ENCODE assay signal across 15 mouse cellular contexts in the genomic region with DNA sequence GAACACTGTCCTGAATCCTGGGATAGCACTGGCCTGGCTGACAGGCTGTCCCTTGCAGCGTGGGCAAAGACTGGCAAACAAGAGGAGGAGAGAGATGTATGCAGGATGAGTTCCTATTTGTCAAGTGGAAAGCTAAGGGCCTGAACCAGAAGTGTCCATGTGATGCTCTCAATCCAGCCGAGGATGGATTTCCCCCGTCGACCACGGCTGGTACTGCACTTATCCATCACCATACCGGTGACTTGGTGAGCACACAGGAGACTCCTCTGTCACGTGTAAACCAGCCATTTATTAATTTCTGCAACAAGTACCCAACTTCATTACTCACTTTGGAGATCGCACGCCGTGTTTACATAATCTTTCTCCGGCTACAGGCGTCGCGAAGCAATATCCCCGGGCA.
DNase-seq lines count a peak whose midpoint lies in the region; ATAC-seq and TF ChIP-seq lines count a peak whose summit lies in the region.
"Had no signal": no experiment of that assay in that cellular context is flagged by ENCODE, and none has a peak within 500 bp of the region (broad histone marks: within the 10 kb centered on the region; RNA-seq: fewer than 3 reads in every experiment).

No protein-coding gene starts in this region.

- no peak for TF ChIP-seq POLR2A in heart, adult 2 months (IDR thresholded peaks at IDR 0.05; ENCODE audit: insufficient read depth, low read depth, low read length)

- no peak for TF ChIP-seq EP300 in heart, adult 2 months (IDR thresholded peaks at IDR 0.05; ENCODE audit: insufficient read depth, low read depth, low read length)
- TF ChIP-seq EP300 in lung, postnatal 0 days (IDR thresholded peaks at IDR 0.05) = no peak

- intact Hi-C loops in heart, adult 2 months (cut with DNase I) = no loop called here

- no peaks in the 10 kb centered on the region for H3K79me2 ChIP-seq in heart, adult 2 months (replicated peaks; ENCODE audit: control insufficient read depth, insufficient read depth, low read length)

- H3K36me3 ChIP-seq in heart, adult 2 months (ENCODE audit: control insufficient read depth, insufficient read depth, low read length) = no peaks in the 10 kb centered on the region
- no peaks in the 10 kb centered on the region for H3K36me3 ChIP-seq in lung, postnatal 0 days (ENCODE audit: insufficient read depth, low read length)
- no peaks in the 10 kb centered on the region for H3K36me3 ChIP-seq in hindbrain, postnatal 0 days (ENCODE audit: insufficient read depth, low read length)

- no peaks in the 10 kb centered on the region for H3K9me3 ChIP-seq in lung, postnatal 0 days (ENCODE audit: low read length)
- H3K9me3 ChIP-seq in hindbrain, postnatal 0 days (ENCODE audit: low read length) = no peaks in the 10 kb centered on the region

- no peak for ATAC-seq in lung, postnatal 0 days
- ATAC-seq in hindbrain, postnatal 0 days = peak; percentile 69
- ATAC-seq in megakaryocyte progenitor cell, adult 5-6 weeks (replicated peaks; ENCODE audit: poor library complexity) = no peak

- 74% methylated on average over 15 of the region's 15 CpGs for WGBS in heart, adult 2 months
- WGBS in lung, postnatal 0 days = 51% methylated on average over 15 of the region's 15 CpGs
- WGBS in hindbrain, postnatal 0 days = 57% methylated on average over 15 of the region's 15 CpGs

- H3K27me3 ChIP-seq in heart, adult 2 months (ENCODE audit: control insufficient read depth, insufficient read depth, low read length) = no peaks in the 10 kb centered on the region
- no peaks in the 10 kb centered on the region for H3K27me3 ChIP-seq in lung, postnatal 0 days (replicated peaks; ENCODE audit: insufficient read depth, low read length)
- H3K27me3 ChIP-seq in hindbrain, postnatal 0 days (ENCODE audit: insufficient read depth, low read length) = no peaks in the 10 kb centered on the region

- no peak overlapping the region for H3K4me2 ChIP-seq in lung, postnatal 0 days (replicated peaks; ENCODE audit: low read depth, low read length)
- no peak overlapping the region for H3K4me2 ChIP-seq in hindbrain, postnatal 0 days (ENCODE audit: low read depth, low read length)

- no peaks in the 10 kb centered on the region for H3K4me1 ChIP-seq in heart, adult 2 months (ENCODE audit: control insufficient read depth, insufficient read depth, low read length)
- no peaks in the 10 kb centered on the region for H3K4me1 ChIP-seq in lung, postnatal 0 days (ENCODE audit: insufficient read depth, low read depth, low read length)
- no peaks in the 10 kb centered on the region for H3K4me1 ChIP-seq in hindbrain, postnatal 0 days (ENCODE audit: insufficient read depth, low read length)

- H3K4me3 ChIP-seq in heart, adult 2 months = no peak overlapping the region
- H3K4me3 ChIP-seq in lung, postnatal 0 days (ENCODE audit: low read depth, low read length) = no peak overlapping the region
- H3K4me3 ChIP-seq in hindbrain, postnatal 0 days (ENCODE audit: low read length) = no peak overlapping the region
- H3K4me3 ChIP-seq: erythroblast, embryonic 14.5 days had no signal

- peak; percentile 86 for DNase-seq in heart, adult 11 months
- DNase-seq in heart, adult 2 months = no peak
- DNase-seq in lung, postnatal 0 days (ENCODE audit: low spot score) = no peak
- DNase-seq in lung, adult 18-20 months = no peak
- peak; percentile 45 for DNase-seq in R1 (ENCODE audit: low read depth, low spot score)
- DNase-seq in hindbrain, postnatal 0 days (ENCODE audit: low spot score) = peak; percentile 27
- DNase-seq in adrenal gland, postnatal 25 days = no peak
- DNase-seq: cerebellum, adult 18-20 months; heart, adult 18-20 months; heart, postnatal 14 days; kidney, adult 2 months; right cerebral cortex, postnatal 25 days; thymus, adult 2 months had no signal

- no peak overlapping the region for H3K9ac ChIP-seq in heart, adult 2 months (ENCODE audit: low read depth, low read length)
- no peak overlapping the region for H3K9ac ChIP-seq in lung, postnatal 0 days (replicated peaks; ENCODE audit: low read depth)
- H3K9ac ChIP-seq in hindbrain, postnatal 0 days (replicated peaks; ENCODE audit: low read length) = no peak overlapping the region

- H3K27ac ChIP-seq in heart, adult 2 months = no peak overlapping the region
- no peak overlapping the region for H3K27ac ChIP-seq in lung, postnatal 0 days (ENCODE audit: low read length)
- H3K27ac ChIP-seq in hindbrain, postnatal 0 days = no peak overlapping the region

- no peak for TF ChIP-seq CTCF in heart, adult 2 months (IDR thresholded peaks at IDR 0.05)
- TF ChIP-seq CTCF in lung, postnatal 0 days (IDR thresholded peaks at IDR 0.05) = peak; percentile 27; the same call in 1 of the 2 replicates
- peak; percentile 55 for TF ChIP-seq CTCF in hindbrain, postnatal 0 days (IDR thresholded peaks at IDR 0.05; ENCODE audit: low read depth)

Comparison
In these comparisons a context has a peak if more than half of its experiments do, and no peak if none do; other contexts are left out.
1. DNase-seq: peak in heart, adult 11 months (single experiment), R1 (single experiment) and hindbrain, postnatal 0 days (single experiment); none in heart, adult 2 months (0 of 2), lung, postnatal 0 days (single experiment), lung, adult 18-20 months (0 of 2) and adrenal gland, postnatal 25 days (single experiment).